19 mouse cellular contexts compared by ENCODE assay signal in genomic region chr7:119160015-119160414, GRCm38 (mm10). TPM values are rescaled to one million over a fixed set of nuclear protein-coding genes. Genes with fewer than 3 reads are reported as not detected.
"Had no signal": no experiment of that assay in that cellular context is flagged by ENCODE, and none has a peak within 500 bp of the region (broad histone marks: within the 10 kb centered on the region; RNA-seq: fewer than 3 reads in every experiment).

No protein-coding gene starts in this region.

- H3K9me3 ChIP-seq: limb, embryonic 12.5 days; liver, embryonic 13.5 days; lung, embryonic 15.5 days; megakaryocyte, embryonic 14.5 days had no signal

- DNase-seq: kidney, adult 11 months; kidney, adult 9 months; kidney, postnatal 36 days; layer of hippocampus, adult 9-11 months; layer of hippocampus, postnatal 36 days; liver; liver, embryonic 13.5 days; liver, postnatal 0 days; lung, postnatal 14 days; right cerebral cortex, postnatal 4 days; spleen, adult 18-20 months; thymus, adult 18-20 months; thymus, postnatal 14 days had no signal

- H3K27ac ChIP-seq: kidney, postnatal 0 days; limb, embryonic 12.5 days; liver, embryonic 13.5 days; lung, embryonic 15.5 days; macrophage had no signal

- H3K9ac ChIP-seq: limb, embryonic 12.5 days; liver, embryonic 13.5 days; liver, postnatal 0 days; lung, embryonic 15.5 days had no signal

- H3K4me2 ChIP-seq: limb, embryonic 12.5 days; liver, embryonic 13.5 days; lung, embryonic 15.5 days had no signal

- H3K36me3 ChIP-seq: limb, embryonic 12.5 days; liver, embryonic 13.5 days; lung, embryonic 15.5 days had no signal

- H3K4me3 ChIP-seq: limb, embryonic 12.5 days; liver, embryonic 13.5 days; lung, embryonic 15.5 days; megakaryocyte, embryonic 14.5 days had no signal

- H3K4me1 ChIP-seq: limb, embryonic 12.5 days; liver, embryonic 13.5 days; lung, embryonic 15.5 days; megakaryocyte, embryonic 14.5 days had no signal

- ATAC-seq: liver, postnatal 0 days had no signal

- H3K27me3 ChIP-seq: limb, embryonic 12.5 days; liver, embryonic 13.5 days; lung, embryonic 15.5 days; megakaryocyte, embryonic 14.5 days had no signal

RNA-seq across cellular contexts. Expression of gene Gpr139, which starts 24.4 kb away (rescaled TPM):
- polyA plus RNA-seq: limb, embryonic 12.5 days; liver, embryonic 13.5 days; liver, postnatal 0 days; macrophage; stomach, embryonic 14.5 days had no signal
